Mouse (Mus musculus) skeletal muscle tissue, adult 2 months (tissue): Measurements from ENCODE around the gene Fam124b.
A peak's percentile ranks its signal among the peaks of the same experiment; 100 is the strongest.

ENCODE experiments used
- DNase-seq: peaks from one replicate; pipeline ENCODE4 v3.0.0-alpha.2; 2012; ENCODE audit warnings: low read depth, low spot score

Gene Fam124b

DNA sequence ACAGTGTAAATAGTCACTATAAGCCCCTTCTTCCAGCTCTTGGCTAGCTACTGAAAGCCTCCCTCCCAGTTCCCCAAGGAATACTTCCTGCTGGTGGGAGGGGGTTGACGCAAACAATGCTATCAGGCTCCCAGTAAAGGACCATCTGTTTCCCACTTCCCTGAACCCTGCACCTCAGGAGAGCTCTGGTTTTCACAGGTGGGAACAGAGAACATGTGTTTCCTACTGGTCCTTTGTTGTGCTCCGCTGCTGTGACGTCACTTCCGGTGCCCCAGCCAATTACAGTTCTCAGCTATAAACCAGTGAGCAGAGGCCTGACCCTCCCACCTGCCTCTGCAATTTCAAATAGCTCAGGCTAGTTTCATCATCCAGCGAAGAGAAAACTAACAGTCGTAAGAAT lies at the start of gene Fam124b:
Gene Fam124b (minus strand): TSS at position 206 of the 400 bp plus-strand sequence.
- DNase-seq = peak; percentile 49

DNA sequence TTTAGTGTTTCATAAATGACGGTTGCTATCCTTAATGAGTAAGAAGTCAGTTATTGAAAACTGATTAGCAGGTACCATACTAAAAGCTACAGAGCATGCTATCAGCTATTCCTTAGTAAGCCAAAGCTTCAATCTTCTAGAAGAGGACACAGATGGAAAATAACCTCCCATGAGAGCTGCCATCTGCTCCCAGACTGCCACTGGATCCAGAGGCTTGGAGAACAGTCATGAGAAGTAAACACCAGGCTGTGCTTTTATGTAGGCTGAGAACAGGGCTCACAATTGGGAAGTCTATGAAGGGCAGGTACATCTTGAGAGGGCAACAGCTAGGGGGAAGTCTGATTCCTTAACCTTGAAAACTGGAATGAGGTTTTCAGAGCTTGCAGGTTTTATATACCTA lies 42.2 kb upstream of the Fam124b start:
- no peak for DNase-seq

DNA sequence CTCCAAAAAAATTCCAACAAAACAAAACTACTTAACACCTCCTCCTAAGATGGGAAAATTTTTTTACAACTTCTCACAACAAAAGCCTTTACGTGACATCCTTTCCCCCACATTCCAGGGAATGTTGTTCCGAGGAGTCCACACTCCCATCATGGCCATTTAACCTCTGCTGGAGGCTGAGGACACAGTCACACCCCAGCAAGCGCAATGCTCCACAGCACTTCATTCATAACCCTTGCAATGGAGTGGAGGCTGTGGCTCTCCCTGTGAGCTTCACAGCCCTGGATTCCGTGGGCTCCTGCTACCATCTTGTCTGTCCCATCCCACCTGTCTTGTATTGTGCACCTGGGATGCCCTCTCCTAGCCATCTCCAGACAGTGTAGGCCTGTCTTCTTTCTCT lies 40.4 kb upstream of the Fam124b start:
- no peak for DNase-seq

DNA sequence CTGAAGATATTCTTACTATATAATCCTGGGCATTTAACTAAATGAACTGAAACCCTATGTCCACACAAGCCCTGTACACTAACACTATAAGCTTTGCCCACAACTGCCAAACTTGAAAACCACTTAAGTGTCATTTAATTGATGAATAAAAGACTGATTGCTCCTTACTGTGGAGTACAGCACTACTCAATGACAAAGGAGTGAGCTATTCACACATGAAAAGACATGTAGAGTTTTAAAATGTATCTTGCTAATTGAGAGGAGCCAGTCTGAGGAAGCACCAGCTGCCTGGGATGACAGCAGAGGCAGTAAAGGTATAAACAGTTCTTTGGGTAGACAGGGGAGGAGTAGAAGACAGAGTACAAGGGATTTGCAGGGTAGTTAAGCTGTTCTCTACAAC lies 35.0 kb upstream of the Fam124b start:
- no peak for DNase-seq

DNA sequence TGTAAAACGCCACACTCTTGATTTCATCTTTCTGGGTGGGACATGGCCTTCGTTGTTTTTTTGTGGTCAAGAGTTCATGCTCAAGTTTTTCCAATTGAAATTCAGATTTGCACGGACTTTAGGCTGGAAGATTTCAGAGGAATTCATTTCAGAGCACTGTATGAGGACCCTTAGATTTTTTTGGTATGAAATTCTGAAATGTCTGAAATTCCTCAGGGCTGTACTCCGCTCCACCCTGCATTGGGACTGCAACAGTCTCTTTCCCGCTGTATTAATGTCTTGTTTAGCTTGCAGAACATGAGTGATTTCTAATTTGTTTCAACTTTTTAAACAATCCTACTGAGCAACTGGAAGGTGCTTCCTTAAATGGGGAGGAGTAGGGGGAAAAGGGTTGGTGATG lies 32.0 kb upstream of the Fam124b start:
- no peak for DNase-seq

DNA sequence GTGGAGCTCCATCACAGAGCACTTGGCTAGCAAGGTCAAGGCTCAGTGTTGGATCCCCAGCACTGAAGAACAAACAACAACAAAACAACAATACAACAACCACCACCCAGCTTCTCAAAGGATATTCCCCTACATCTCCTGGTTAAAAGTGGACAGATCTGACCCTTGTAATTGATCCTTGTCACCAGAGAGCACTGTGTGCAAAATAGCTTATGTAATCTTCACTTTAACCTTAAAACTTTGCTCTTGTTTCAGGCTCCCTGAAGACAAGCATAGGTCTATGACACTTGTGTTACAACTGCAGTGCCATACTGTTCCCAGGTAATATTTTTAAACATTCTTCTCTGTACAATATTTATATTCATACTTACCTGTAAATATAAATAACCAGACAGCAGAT lies 28.9 kb upstream of the Fam124b start:
- DNase-seq = no peak

DNA sequence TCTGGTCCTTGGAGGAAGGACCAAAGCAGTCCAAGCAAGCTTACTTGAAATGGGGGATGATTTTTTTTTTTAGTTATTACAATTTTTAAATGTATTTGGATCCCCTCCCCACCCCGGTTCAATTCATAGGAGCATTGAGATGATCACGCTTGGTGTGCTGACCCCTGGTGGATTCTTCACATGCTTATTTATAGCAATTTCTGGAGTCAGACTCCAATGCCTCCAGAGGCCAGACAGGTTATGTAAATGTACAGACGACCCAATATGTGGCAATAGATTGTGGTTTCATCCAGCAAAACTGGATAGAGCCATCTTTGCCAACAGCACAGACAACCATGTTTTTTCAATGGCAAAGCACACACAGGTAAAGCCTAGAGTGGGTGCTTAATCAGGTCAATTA lies 25.9 kb upstream of the Fam124b start:
- DNase-seq = peak; percentile 40

DNA sequence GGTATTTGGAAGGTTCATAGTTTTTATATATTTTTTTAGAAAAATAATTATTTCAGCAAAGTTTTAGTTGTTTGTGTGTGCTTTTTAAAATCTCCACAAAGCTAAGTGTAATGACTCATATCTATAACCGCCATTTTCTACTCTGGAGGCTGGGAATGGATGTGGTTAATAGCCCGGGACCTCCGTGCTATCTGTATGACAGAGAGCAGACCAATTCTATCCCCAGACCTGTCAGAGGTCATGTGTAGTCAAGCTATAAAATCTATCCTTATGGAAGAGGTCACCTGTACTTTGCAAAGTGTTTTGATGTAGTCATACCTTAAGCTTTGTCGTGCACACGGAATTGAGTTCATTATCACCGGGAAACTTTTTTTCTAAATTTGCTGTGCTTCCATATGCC lies 23.3 kb upstream of the Fam124b start:
- no peak for DNase-seq

DNA sequence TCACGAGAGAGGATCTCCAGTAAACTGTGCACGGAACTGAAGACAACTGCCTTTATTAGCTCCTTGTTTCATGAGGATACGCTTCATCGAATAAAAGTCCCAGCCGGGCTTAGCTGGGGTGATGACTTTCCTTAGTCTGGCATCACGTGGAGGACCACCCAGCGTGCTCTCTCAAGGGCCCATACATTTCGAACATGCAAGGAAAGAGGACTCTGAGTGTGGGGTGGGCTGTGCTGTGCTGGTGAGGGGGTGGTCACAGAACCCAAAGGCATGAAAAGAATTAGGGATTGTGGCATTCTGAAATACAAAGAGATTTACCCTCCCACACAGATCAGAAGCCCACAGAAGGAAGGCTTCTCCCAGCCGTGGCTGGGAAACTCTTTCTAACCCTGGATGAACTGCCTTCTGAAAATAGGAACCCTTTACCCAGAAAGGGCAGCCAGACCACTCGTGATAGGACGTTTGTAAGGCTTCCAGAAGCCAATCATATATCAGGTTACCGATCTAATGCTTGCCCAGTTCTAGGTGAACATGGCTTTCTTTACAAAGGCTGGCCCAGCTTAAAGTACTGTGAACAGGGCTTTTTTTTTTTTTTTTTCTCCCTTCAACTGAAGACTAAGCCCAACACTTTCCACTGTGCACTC lies 21.9 kb upstream of the Fam124b start:
- DNase-seq = peak; percentile 87

DNA sequence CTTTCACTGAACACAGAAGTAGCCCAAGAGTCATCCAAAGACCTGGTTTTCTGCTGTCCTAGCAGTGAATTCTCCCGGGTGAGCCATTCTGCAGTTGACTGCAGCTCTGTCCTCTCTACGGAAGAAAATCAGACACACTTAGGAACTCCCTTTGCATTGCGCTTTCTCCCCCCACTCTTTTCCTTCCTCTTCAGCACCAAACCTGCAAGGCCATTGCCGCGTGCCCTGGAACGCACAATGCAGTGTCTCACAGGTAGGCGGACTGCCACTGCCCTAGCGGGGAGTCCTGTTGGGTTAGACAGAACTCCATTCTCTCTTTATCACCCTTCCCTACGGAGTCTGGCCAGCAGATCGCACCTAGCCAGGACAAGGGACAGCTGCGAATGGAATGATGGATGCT lies 21.2 kb upstream of the Fam124b start:
- DNase-seq = no peak

DNA sequence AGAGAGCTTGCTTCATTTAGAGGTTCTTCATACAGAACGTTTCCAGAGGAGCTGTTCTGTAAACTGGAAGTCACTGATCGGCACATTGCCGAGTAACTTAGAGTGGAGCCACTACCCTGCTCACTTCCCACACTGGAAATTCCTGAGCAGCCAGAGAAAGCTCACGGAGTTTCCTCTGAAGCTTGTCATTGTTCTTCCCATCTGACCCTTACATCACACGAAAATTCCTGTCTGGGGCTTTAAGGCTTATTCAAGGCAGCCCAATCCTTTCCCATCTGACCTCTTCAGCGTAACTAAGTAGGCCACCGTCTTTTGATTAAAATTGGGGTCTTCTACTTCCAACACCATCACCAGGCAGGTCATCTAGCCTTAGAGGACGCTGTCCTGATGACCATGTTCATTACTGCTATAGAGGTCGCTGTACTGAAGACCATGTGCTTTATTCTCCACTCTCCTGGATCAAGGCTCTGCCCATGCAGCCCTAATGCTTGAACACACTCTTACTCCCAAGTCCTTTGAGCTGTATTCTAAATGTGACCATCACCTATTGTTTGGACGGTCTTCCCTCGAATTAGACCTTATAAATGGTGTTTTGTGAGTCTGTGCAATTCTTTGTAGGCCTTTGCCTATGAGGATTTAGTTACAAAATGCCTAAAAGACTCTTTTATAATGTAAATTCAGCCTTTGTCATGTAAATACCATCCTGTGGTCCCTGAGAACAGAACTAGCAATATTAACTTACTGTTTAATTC lies 18.9 kb upstream of the Fam124b start:
- no peak for DNase-seq

DNA sequence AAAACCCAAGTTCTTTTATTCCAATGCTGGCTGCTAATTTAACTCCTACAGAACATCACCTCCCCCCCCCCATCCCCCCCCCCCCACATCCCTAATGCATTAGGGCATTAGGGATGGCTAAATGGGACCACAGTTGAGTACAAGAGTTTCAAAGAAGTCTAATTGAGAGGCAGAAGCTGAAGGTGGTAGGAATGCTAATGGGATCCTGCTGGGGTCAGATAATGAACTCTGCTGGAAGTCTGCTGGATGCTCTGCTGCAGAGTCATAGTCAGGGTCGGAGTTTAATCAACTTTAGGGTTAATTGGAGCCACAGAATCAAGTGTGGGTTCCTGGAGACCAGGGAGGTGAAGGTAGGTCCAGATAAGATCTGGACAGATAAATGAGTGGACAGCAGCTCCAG lies 17.9 kb upstream of the Fam124b start:
- DNase-seq = no peak

DNA sequence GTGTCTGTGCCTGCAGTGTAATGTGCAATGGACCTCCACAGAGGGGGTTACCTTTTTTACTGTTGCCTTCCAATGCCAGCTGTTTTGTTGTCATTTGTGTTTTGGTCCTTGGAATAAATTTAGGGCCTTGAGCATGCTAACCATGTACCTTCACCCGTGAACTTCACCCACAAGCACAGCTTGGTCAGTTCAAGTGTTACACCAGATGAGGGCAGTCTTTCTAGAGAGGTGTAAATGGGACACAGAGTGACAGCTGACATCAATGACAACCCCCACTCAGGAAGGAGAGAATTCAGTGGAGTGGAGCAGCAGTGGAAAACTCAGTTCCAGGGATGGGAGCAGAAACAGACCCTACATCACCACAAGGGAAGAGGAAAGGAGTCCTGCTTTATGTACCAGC lies 12.3 kb upstream of the Fam124b start:
- no peak for DNase-seq

DNA sequence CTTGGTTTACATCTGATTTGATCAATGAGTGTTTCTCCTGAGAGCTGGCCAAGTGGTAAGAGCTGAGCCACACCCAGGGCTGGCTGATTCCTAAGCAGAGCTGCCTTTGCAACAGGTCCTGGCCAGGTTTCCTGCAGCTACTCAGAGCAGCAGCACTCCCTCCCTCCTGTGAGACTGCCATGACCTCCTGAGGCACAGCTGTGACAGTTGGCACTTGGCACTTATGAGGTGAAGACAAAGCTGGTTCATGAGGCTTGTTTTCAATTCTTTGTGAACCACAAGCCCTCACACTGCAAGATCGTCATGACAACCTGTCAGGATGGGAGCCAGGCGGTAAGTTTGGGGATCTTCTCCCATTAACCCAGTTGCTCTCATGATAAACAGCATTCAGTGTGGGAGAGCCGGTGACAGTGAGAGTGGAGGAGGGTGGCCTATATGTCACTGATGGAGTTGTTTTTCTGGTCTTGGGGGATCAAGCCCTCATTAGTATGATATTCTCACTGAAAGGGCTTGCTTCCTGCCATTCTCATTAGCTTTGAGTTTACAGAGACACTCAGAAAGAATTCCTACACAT lies 6.7 kb upstream of the Fam124b start:
- DNase-seq = peak; percentile 74

DNA sequence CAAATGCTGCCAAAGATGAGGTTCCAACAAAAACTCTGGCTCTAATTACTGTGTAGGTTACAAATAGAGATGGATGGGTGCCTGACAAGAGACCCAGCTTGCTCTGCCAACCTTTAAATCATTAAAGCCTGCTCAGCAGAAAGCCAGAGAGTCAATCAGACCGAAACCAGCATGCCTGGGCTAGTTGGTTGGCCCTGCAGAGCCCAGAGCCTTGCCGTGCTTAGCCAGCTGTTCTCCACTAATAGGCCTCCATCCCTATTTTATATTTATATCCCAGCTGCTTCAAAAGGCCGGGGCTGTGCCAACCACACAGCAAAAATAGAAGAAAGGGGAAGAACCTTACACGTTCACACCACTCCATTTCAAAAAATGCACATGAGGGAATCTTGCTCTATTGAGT lies 2.9 kb upstream of the Fam124b start:
- DNase-seq = peak; percentile 85

DNA sequence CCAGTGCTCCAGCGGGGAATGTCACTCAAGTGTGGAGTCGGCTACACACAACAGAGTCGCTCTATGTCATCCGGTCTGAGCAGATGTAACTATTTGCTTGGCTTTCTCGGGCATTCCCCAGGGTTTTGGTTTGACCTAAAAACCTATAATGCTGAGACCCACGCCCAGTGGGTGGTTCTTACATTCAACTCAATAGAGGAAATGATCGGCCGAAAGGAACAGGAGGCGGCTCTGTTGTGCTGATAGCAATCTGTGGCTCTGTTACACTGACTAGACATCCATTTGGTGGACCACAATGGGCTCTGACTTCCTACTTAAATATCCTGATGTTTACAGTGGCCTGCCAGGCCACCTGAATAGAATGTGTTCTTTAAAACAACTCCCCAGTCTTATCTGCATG lies 4.4 kb downstream of the Fam124b start:
- no peak for DNase-seq

DNA sequence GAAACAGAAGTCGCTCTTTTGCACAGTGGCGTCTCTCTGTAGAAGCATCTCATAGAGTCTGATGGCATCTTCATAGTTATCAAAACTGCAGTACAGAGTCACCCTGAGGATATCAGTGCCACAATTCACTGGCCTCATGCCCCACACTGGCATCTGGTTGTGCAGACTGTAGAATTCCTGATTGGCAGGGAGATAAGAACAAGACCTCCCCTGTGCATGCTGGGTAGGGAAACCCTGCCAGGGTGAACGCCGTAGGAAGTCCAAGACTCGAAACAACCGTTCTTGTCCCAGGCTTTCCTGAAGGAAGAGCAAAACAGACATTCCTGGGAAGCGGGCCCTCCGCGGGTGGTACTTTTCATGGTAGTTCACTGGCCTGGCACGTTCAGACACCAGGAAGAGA lies 5.1 kb downstream of the Fam124b start:
- DNase-seq = no peak

DNA sequence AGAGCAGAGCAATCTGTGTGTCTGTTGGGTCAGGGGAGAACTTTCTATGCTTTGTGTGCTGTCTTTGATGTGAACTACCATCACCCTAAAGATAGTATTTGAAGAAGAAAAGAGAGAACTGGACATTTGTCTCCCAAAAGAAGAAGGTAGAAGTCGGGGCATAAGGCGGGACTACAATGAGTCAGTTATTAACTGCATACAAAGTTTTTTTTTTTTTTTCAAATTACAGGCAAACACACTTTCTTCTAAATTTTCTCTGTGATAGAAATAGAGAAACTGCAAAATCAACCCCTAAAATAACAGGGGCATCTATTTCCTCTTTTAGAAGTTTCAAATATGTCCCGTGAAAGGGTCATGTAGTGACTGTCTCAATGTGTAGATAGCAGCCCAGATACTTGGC lies 16.0 kb downstream of the Fam124b start:
- no peak for DNase-seq

DNA sequence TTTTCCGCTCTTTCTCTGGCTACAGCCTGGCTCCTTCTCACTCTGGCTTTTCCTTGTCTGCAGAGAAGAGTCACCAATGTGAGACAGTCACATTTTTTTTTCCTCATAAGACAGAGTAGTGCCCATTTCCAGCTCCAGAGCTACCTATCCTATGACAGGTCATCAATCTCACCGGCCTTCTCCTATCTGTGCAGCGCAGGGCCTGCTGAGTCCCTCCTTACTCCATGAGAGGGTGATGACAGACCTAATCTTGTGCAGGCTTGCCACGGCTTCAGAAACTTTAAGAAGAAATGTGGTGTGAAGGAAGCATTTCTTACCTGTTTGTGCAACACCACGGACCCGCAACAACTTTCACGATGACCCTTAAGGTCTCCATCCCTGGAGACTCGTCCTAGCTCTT lies 25.4 kb downstream of the Fam124b start:
- no peak for DNase-seq

DNA sequence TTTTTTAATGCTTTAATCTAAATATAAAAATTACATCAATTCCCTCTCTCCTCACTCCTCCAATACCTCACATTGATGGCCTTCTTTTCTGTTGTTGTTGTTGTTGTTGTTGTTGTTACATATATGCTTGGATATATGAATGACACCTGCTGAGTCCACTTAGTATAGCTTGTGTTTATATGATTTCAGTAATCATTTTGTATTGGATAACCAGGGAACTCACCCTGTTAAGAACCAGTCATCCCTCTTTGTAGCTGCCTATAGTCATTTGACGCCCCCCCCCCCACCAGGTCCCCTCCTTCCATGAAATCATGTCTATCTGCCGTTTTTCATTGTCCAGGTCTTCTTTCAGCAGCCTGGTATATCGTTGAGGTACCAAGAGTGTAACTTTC lies 36.9 kb downstream of the Fam124b start:
- DNase-seq = no peak

DNA sequence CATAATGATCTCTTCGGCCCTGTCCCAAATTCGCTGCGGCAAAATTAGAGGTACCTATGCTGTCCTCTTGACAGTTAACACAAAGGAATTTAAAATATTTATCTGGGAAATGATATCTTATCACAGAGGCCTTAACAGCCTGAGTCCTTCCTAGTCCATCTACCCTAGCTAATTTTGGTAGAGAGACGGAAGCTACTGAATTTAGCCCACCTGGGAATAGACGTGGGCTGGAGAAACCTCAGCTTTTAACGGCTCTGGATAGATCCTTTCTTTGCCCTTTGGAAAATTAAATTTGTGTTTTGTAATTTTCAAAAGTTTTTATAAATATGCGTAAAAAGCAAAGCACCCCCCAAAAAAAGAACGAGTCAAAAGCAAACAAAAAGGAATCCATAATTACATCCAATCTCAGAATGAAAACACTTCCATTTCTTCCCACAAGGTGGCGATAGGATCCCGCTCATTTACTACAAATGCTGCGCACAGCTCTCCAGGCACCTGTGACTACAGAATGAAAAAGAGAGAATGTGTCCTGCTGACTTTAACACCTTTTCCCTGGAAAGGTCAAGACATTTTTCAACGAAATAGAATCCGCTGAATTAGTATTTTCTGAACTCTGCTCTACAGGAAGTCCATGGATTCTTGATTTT lies 37.4 kb downstream of the Fam124b start:
- DNase-seq = peak; percentile 43

DNA sequence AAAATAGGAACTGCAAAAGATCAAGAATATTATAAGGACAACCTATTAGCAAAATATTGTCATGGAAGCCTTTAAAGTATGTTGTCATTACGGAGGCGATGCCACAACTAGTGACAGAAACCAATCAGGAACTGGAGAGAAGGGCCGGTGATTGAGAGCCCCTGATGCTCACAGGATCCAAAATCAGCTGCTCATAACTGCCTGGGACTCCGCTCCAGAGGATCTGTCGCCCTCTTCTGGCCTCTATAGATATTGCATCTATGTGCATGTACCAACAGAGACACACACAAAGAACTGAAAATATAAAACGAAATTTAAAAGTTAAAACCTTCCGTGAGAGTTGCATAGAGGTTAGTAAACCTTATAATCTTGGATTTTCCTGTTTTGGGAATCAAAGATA lies 38.1 kb downstream of the Fam124b start:
- DNase-seq = no peak
